Mouse (Mus musculus) kidney, postnatal 0 days (tissue): ENCODE results near the gene Prdm15. TPM values are rescaled to one million over a fixed set of nuclear protein-coding genes. Genes with fewer than 3 reads are reported as not detected.

Experiments
- ATAC-seq: fragments of 200-750 bp; cut with Nextera tagmentation; replicated peaks from 2 replicates; pipeline ENCODE4 v1.8.0; 2017; ENCODE audit warnings: low read depth, moderate number of reproducible peaks, moderate TSS enrichment, moderate library complexity; ENCODE audit not compliant: low FRiP score
- DNase-seq: peaks from one replicate; pipeline ENCODE4 v3.0.0-alpha.2; 2016; ENCODE audit warnings: low spot score
- H3K27ac ChIP-seq: fragments of 300-500 bp; sonication (generic); 2 replicates; pipeline ENCODE4 v1.5.1; 2014; ENCODE audit warnings: mild to moderate bottlenecking
- H3K27me3 ChIP-seq: fragments of 300-500 bp; sonication (generic); 2 replicates; pipeline ENCODE4 v1.6.1; 2014; ENCODE audit warnings: low read length, mixed read lengths; ENCODE audit not compliant: insufficient read depth
- H3K36me3 ChIP-seq: fragments of 300-500 bp; sonication (generic); 2 replicates; pipeline ENCODE4 v1.6.1; 2014; ENCODE audit warnings: low read length, mixed read lengths; ENCODE audit not compliant: insufficient read depth
- H3K4me1 ChIP-seq: fragments of 300-500 bp; sonication (generic); replicated peaks from 2 replicates; pipeline ENCODE4 v1.6.1; 2014; ENCODE audit warnings: antibody characterized with exemption, low read length, mixed read lengths; ENCODE audit not compliant: insufficient read depth
- H3K4me2 ChIP-seq: fragments of 300-500 bp; sonication (generic); 2 replicates; pipeline ENCODE4 v1.6.1; 2014; ENCODE audit warnings: mild to moderate bottlenecking, low read length, moderate library complexity, mixed read lengths
- H3K4me3 ChIP-seq: fragments of 300-500 bp; sonication (generic); replicated peaks from 2 replicates; pipeline ENCODE4 v1.5.1; 2014; ENCODE audit warnings: low read depth, low read length
- H3K9ac ChIP-seq: fragments of 300-500 bp; sonication (generic); 2 replicates; pipeline ENCODE4 v1.6.1; 2014; ENCODE audit warnings: low read depth, low read length
- H3K9me3 ChIP-seq: fragments of 300-500 bp; sonication (generic); replicated peaks from 2 replicates; pipeline ENCODE4 v1.6.1; 2016; ENCODE audit warnings: low read length, inconsistent platforms, mixed read lengths
- CTCF ChIP-seq: IDR thresholded peaks from 2 replicates; pipeline ENCODE4 v1.5.1; 2016; ENCODE audit warnings: antibody characterized with exemption, low read depth, mild to moderate bottlenecking, moderate library complexity
- WGBS: fragments of 180-500 bp; shearing (Covaris S2); extraction: QIAGEN DNeasy Blood & Tissue Kit; methylation state at CpG from one replicate; pipeline ENCODE4 v1.1.7; 2014; 5-methylcytosine and 5-hydroxymethylcytosine counted together
- polyA plus RNA-seq: library from polyadenylated mRNA; unstranded; fragments of >200 nt; fragmentation: Nextera tagmentation; extraction: Ambion mirVana; gene quantifications from 2 replicates; pipeline ENCODE4 v1.2.1, GENCODE M21; 2015

The Prdm15 gene
- polyA plus RNA-seq, 1 experiment from 2014 or later: 4.3 TPM

- WGBS: 91% methylated on average over 3 of the region's 3 CpGs
- Histone ChIP-seq H3K36me3 (0 out of 2 replicates have a peak, but pooled peaks cover 8% of the 10 kb centered on the region), H3K27ac (no peak overlapping the region), H3K9ac (no peak overlapping the region), H3K4me1 (no peaks in the 10 kb centered on the region; the same call in 1 of the 2 replicates), H3K9me3 (no peaks in the 10 kb centered on the region), H3K27me3 (no peaks in the 10 kb centered on the region), H3K4me3 (no peak overlapping the region), H3K4me2 (no peak overlapping the region)
- no peak for TF ChIP-seq CTCF
- ATAC-seq (no peak), DNase-seq (no peak)
These were observed 25.9 kb upstream of the Prdm15 start for GRCm38 (mm10) chr16:97877502-97877901.

GRCm38 (mm10) chr16:97875101-97875500 lies 23.5 kb upstream of the Prdm15 start:
- no peak for ATAC-seq
- TF ChIP-seq CTCF: no peak
- H3K36me3 ChIP-seq: 0 out of 2 replicates have a peak, but pooled peaks cover 7% of the 10 kb centered on the region
- no peak overlapping the region for H3K4me3 ChIP-seq
- DNase-seq: no peak
- H3K9me3 ChIP-seq: no peaks in the 10 kb centered on the region
- no peaks in the 10 kb centered on the region; the same call in 1 of the 2 replicates for H3K4me1 ChIP-seq
- H3K27ac ChIP-seq: no peak overlapping the region
- no peaks in the 10 kb centered on the region for H3K27me3 ChIP-seq
- WGBS: 92% methylated on average over 4 of the region's 4 CpGs
- H3K9ac ChIP-seq: no peak overlapping the region
- no peak overlapping the region for H3K4me2 ChIP-seq

- Histone ChIP-seq H3K36me3 (0 out of 2 replicates have a peak, but pooled peaks cover 9% of the 10 kb centered on the region), H3K27ac (no peak overlapping the region), H3K4me1 (no peaks in the 10 kb centered on the region; the same call in 1 of the 2 replicates), H3K4me2 (no peak overlapping the region), H3K27me3 (no peaks in the 10 kb centered on the region), H3K9me3 (no peaks in the 10 kb centered on the region), H3K4me3 (no peak overlapping the region), H3K9ac (no peak overlapping the region)
- DNase-seq (no peak), ATAC-seq (no peak)
- TF ChIP-seq CTCF: no peak
- 38% methylated on average over 1 of the region's 1 CpGs for WGBS
These were observed 22.7 kb upstream of the Prdm15 start for GRCm38 (mm10) chr16:97874376-97874775.

DNA sequence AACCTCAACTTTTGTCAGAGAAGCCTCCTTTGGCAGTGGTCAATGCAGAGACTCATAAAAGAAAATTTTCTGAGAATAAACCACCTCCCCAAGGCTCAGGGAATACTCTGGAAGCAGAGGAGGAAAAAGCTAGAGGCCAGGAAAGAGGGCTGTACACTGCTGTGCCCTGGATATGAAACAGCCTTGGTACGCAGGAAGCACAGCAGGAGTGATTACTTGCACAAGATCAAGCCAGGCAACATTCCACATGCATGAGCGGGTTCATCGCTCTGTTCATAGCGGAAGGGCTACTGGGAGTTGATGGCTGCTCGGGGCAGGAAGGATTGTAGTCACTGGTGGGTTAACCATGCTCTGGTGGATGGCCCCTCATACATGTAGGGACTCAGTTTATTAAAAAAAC lies 21.0 kb upstream of the Prdm15 start:
- no peaks in the 10 kb centered on the region for H3K27me3 ChIP-seq
- no peaks in the 10 kb centered on the region for H3K9me3 ChIP-seq
- no peak for TF ChIP-seq CTCF
- DNase-seq: peak; percentile 20
- peak; percentile 52; the same call in 1 of the 2 replicates for ATAC-seq
- H3K36me3 ChIP-seq: peaks cover 19% of the 10 kb centered on the region; the same call in 1 of the 2 replicates
- no peak overlapping the region for H3K4me3 ChIP-seq
- H3K4me1 ChIP-seq: no peaks in the 10 kb centered on the region; the same call in 1 of the 2 replicates
- 60% methylated on average over 5 of the region's 5 CpGs for WGBS
- no peak overlapping the region for H3K27ac ChIP-seq
- H3K4me2 ChIP-seq: no peak overlapping the region
- no peak overlapping the region for H3K9ac ChIP-seq

- no peak overlapping the region for H3K4me3 ChIP-seq
- H3K4me2 ChIP-seq: no peak overlapping the region
- WGBS: 75% methylated on average over 6 of the region's 6 CpGs
- H3K36me3 ChIP-seq: peaks cover 18% of the 10 kb centered on the region; the same call in 1 of the 2 replicates
- no peaks in the 10 kb centered on the region for H3K9me3 ChIP-seq
- TF ChIP-seq CTCF: no peak
- H3K27ac ChIP-seq: no peak overlapping the region
- no peak overlapping the region for H3K9ac ChIP-seq
- ATAC-seq (no peak), DNase-seq (no peak)
- H3K4me1 ChIP-seq: no peaks in the 10 kb centered on the region; the same call in 1 of the 2 replicates
- no peaks in the 10 kb centered on the region for H3K27me3 ChIP-seq
These were observed 17.8 kb upstream of the Prdm15 start for GRCm38 (mm10) chr16:97869193-97870102.

- no peak for TF ChIP-seq CTCF
- Histone ChIP-seq H3K27me3 (no peaks in the 10 kb centered on the region), H3K4me3 (no peak overlapping the region), H3K4me2 (no peak overlapping the region), H3K36me3 (peaks cover 21% of the 10 kb centered on the region), H3K9me3 (no peaks in the 10 kb centered on the region), H3K9ac (no peak overlapping the region), H3K27ac (no peak overlapping the region), H3K4me1 (no peaks in the 10 kb centered on the region)
- WGBS: 80% methylated on average over 3 of the region's 3 CpGs
- no peak for DNase-seq
- no peak for ATAC-seq
These were observed 12.3 kb upstream of the Prdm15 start for GRCm38 (mm10) chr16:97863932-97864467.
